Mouse (Mus musculus): ENCODE measurements around the gene Tubal3.

The Tubal3 gene

DNA sequence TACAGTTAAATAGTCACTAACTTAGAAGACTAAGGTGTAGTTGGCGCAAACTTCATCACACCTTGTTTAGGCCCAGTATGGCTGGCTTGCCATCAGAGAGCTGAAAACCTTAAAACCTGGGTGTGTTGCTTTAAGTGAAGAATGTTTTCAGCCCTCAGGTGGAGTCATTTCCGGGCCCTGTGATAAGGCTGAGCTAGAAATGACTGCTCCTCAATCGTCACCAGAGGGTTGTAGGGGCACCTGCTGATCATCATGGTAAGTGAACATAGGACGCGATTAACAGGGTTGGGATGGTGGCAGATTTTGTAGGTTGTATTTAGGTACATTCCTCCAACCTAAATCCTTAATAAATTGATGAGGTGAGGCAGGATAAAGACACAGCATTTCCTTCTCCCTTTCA is 6.4 kb downstream of the Tubal3 start:
- DNase-seq (ENCODE audit: low spot score), result no peak

- DNase-seq (ENCODE audit: low spot score), result no peak
Measured at GRCm38 (mm10) chr13:3925632-3926031, 7.6 kb downstream of the Tubal3 start.

GRCm38 (mm10) chr13:3926046-3926445 is 8.0 kb downstream of the Tubal3 start:
- DNase-seq (ENCODE audit: low spot score), result no peak

- DNase-seq (ENCODE audit: low spot score), result no peak
Measured at GRCm38 (mm10) chr13:3944699-3945098, 26.6 kb downstream of the Tubal3 start.

DNA sequence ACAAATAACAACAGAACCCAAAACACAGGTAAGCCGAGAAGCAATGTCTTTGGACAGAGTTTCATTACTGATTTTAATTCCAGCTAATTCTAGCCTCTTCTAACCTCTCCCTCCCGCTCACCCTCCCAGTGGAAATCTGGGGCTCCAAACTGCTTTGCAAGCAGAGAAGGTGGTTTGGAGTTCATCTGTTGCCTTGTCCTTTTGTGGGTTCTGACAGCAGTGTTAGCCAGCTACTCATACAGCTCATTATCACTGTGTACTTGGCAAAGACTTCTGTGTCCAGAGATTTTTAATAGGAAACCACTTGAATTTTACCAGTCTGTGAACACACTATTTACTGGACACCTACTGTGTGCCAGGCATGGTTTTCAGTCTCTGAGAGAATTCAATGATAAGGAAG is 27.2 kb downstream of the Tubal3 start, which contains the start of gene Ucn3:
Gene Ucn3 (minus strand): TSS at position 101 of the 400 bp plus-strand sequence.
- DNase-seq (ENCODE audit: low spot score), result no peak

DNA sequence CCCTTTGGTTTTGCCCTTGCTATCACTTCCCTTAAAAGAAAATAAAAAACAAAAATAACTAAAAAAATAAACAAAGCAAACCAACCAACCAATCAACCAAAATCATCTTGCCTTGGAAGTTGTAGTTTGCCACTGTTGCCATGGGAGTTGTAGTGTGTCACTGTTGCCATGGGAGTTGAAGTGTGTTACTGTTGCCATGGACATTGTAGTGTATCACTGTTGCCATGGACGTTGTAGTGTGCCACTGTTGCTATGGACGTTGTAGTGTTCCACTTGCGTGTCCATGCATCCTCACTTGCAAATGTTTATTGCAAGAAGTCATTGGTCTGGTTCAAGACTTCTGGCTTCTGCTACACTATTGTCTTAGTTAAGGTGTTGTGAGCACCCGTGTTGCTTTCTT is 29.2 kb downstream of the Tubal3 start:
- DNase-seq (ENCODE audit: low spot score), result no peak

DNA sequence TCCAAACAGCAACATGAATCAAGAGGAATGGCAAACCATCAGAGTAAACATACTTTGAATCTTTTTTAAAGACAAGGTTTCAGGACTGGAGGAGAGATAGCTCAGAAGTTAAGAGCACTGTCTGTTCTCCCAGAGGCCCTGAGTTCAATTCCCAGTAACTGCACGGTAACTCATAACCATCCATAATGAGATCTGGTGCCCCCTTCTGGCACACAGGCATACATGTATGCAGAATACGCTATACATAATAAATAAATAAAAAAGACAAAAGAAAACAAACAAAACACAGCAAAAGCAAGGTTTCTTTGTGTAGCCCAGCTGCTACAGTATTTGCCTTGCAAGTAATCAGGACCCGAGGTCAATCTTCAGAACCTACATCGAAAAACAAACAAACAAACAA is 31.4 kb downstream of the Tubal3 start:
- DNase-seq (ENCODE audit: low spot score), result no peak

DNA sequence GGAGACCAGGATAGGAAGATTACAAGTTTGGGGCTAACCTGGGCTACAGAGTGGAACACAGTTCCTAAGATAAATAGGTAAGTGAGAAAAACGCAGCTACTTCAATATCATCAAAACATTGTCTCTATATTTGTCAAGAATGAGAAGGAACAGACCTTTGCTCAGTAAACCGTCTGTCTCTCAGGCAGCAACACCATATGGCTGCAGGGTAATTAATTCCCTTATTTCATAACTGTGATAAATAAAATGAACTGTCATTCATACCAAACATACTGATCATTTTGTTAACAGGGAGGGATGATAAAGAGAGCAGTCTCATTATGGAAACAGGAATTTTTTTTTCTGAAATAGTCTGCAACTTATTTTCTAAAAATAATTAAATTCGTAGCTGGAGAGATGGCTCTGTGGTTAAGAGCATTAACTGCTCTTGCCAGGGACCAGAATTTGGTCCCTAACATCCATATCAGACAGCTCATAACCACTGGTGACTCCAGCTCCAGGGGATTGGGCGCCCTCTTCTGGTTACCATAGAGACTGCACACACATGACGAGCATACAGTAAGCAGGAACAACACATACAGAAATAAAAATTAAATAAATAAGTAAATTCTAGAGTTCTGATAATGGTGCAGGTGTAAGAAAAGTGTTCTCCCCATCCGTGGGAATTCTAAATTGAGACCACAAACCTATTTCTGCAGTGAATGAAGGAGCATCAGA is 33.3 kb downstream of the Tubal3 start:
- DNase-seq (ENCODE audit: low spot score), result no peak

- DNase-seq (ENCODE audit: low spot score), result no peak
Measured at GRCm38 (mm10) chr13:3968849-3969248, 50.8 kb downstream of the Tubal3 start.

Measured in ovary, adult 18-20 months (tissue).